Mouse (Mus musculus): ENCODE data around the gene Ddx42.

GRCm38 (mm10) chr11:106191716-106192115 is 25.0 kb upstream of the Ddx42 start:
- no peak for TF ChIP-seq POLR2A (IDR thresholded peaks at IDR 0.05; ENCODE audit: borderline replicate concordance, insufficient read depth, low read length)
- no peak for TF ChIP-seq CTCF (IDR thresholded peaks at IDR 0.05; ENCODE audit: borderline replicate concordance, insufficient read depth, low read depth, low read length)

Measured in cerebellum, adult 2 months (tissue).